Mouse (Mus musculus) hindbrain, embryonic 14.5 days (tissue): ENCODE results near the gene Hmx3. TPM values are rescaled to one million over a fixed set of nuclear protein-coding genes. Genes with fewer than 3 reads are reported as not detected.

Experiments
- ATAC-seq: fragments of 200-750 bp; cut with Nextera tagmentation; 2 replicates; pipeline ENCODE4 v1.8.0; 2017; ENCODE audit warnings: moderate number of reproducible peaks, mild to moderate bottlenecking, moderate TSS enrichment, moderate library complexity; ENCODE audit not compliant: low FRiP score
- DNase-seq: peaks from one replicate; pipeline ENCODE4 v3.0.0-alpha.2; 2015; ENCODE audit warnings: low spot score
- H3K27ac ChIP-seq: fragments of 300-500 bp; sonication (generic); 2 replicates; pipeline ENCODE4 v1.5.1; 2014; ENCODE audit warnings: mild to moderate bottlenecking, moderate library complexity
- H3K27me3 ChIP-seq: fragments of 300-500 bp; sonication (generic); 2 replicates; pipeline ENCODE4 v1.6.1; 2014; ENCODE audit warnings: mild to moderate bottlenecking, low read length, mixed read lengths; ENCODE audit not compliant: control insufficient read depth, insufficient read depth
- H3K36me3 ChIP-seq: fragments of 300-500 bp; sonication (generic); replicated peaks from 2 replicates; pipeline ENCODE4 v1.6.1; 2014; ENCODE audit not compliant: control insufficient read depth, insufficient read depth
- H3K4me1 ChIP-seq: fragments of 300-500 bp; sonication (generic); replicated peaks from 2 replicates; pipeline ENCODE4 v1.6.1; 2014; ENCODE audit warnings: antibody characterized with exemption, low read length, mixed read lengths; ENCODE audit not compliant: control insufficient read depth, insufficient read depth
- H3K4me2 ChIP-seq: fragments of 300-500 bp; sonication (generic); replicated peaks from 2 replicates; pipeline ENCODE4 v1.6.1; 2014; ENCODE audit warnings: mild to moderate bottlenecking, moderate library complexity
- H3K4me3 ChIP-seq: fragments of 300-500 bp; sonication (generic); replicated peaks from 2 replicates; pipeline ENCODE4 v1.5.1; 2014; ENCODE audit warnings: mild to moderate bottlenecking, low read length
- H3K9ac ChIP-seq: fragments of 300-500 bp; sonication (generic); 2 replicates; pipeline ENCODE4 v1.6.1; 2014
- H3K9me3 ChIP-seq: fragments of 300-500 bp; sonication (generic); 2 replicates; pipeline ENCODE4 v1.6.1; 2016; ENCODE audit warnings: low read length; ENCODE audit not compliant: control insufficient read depth
- WGBS: fragments of 180-500 bp; shearing (Covaris S2); extraction: QIAGEN DNeasy Blood & Tissue Kit; methylation state at CpG from one replicate; pipeline ENCODE4 v1.1.7; 2014; 5-methylcytosine and 5-hydroxymethylcytosine counted together
- polyA plus RNA-seq: library from polyadenylated mRNA; unstranded; fragments of >200 nt; fragmentation: Nextera tagmentation; extraction: Ambion mirVana; gene quantifications from 2 replicates; pipeline ENCODE4 v1.2.1, GENCODE M21; 2014

Gene Hmx3
- 1.5 and 1.8 TPM in 2 replicates for polyA plus RNA-seq

- H3K27me3 ChIP-seq = peaks cover 95% of the 10 kb centered on the region
- ATAC-seq (no peak), DNase-seq (peak; percentile 36)
- H3K4me2 ChIP-seq = peak within 1 kb of the TSS; percentile 49
- peak within 1 kb of the TSS; percentile 54 for H3K27ac ChIP-seq
- H3K9ac ChIP-seq = peak within 1 kb of the TSS; percentile 31; the same call in 1 of the 2 replicates
- WGBS = under 1% methylated on average over 57 of the region's 65 CpGs
- H3K4me3 ChIP-seq = peak within 1 kb of the TSS; percentile 25
- peaks cover 9% of the 10 kb centered on the region for H3K4me1 ChIP-seq
- no peaks in the 10 kb centered on the region for H3K9me3 ChIP-seq
- no peaks in the 10 kb centered on the region for H3K36me3 ChIP-seq
These were observed at the start of gene Hmx3 for GRCm38 (mm10) chr7:131542115-131542871. TSS of gene Hmx3 (plus strand) at chr7:131542867.

DNA sequence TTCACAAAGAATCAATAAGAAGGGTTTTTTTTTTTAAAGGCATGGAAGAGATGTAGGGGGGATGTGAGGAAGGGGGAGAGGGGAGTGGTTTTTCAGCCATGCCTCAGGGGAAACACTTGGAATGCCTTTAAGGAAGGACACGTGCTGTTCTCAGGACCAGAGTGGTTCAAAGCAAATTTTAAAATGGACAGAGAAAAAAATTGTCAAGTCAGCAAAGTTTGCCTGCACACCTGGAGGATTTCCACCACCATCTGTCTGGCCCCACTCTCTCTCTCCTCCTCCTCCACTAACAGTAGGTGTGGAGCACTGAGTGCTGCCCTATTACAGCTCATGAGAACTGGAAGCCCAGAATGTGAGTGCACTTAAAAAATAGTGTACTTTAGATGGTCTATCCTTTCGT is 38.9 kb upstream of the Hmx3 start:
- H3K27ac ChIP-seq = no peak overlapping the region
- ATAC-seq (no peak), DNase-seq (no peak)
- no peak overlapping the region for H3K4me3 ChIP-seq
- H3K9me3 ChIP-seq = no peaks in the 10 kb centered on the region
- no peaks in the 10 kb centered on the region for H3K27me3 ChIP-seq
- H3K9ac ChIP-seq = no peak overlapping the region
- WGBS = 83% methylated on average over 2 of the region's 2 CpGs
- no peaks in the 10 kb centered on the region for H3K4me1 ChIP-seq
- H3K4me2 ChIP-seq = no peak overlapping the region
- H3K36me3 ChIP-seq = no peaks in the 10 kb centered on the region

DNA sequence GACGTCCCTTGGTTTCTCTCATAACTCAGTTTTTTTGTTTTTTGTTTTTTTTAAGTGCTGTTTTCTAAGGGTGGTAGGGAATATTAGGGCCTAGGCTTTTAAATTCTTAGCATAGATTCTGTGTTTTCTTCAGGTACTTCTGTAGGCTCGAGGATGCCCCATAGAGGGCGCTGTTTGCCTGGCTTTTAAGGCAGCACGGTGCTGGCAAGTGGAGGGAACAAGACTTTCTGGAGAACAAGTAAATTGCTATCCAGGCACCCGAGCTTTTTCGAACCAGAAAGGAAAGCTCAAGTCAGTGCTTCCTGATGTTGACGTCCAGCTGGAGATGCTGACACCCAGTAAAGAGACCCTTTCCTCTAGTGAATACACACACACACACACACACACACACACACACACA is 2.7 kb upstream of the Hmx3 start:
- Histone ChIP-seq H3K9me3 (no peaks in the 10 kb centered on the region), H3K27me3 (peaks cover 81% of the 10 kb centered on the region), H3K27ac (no peak overlapping the region), H3K4me2 (0 out of 2 replicates have a peak overlapping the region, but pooled peaks have one; percentile 17), H3K9ac (no peak overlapping the region), H3K4me1 (peaks cover 9% of the 10 kb centered on the region), H3K36me3 (no peaks in the 10 kb centered on the region), H3K4me3 (no peak overlapping the region)
- peak; percentile 60; the same call in 1 of the 2 replicates for ATAC-seq
- WGBS = under 1% methylated on average over 7 of the region's 7 CpGs
- DNase-seq = peak; percentile 92

- under 1% methylated on average over 41 of the region's 41 CpGs for WGBS
- H3K36me3 ChIP-seq = no peaks in the 10 kb centered on the region
- H3K9ac ChIP-seq = peak overlapping the region; percentile 31; the same call in 1 of the 2 replicates
- peaks cover 95% of the 10 kb centered on the region for H3K27me3 ChIP-seq
- no peak overlapping the region for H3K27ac ChIP-seq
- peak overlapping the region; percentile 25 for H3K4me3 ChIP-seq
- H3K4me1 ChIP-seq = peaks cover 9% of the 10 kb centered on the region
- no peaks in the 10 kb centered on the region for H3K9me3 ChIP-seq
- DNase-seq = no peak
- no peak for ATAC-seq
- H3K4me2 ChIP-seq = peak overlapping the region; percentile 49
These were observed 1.2 kb upstream of the Hmx3 start for GRCm38 (mm10) chr7:131541184-131542114.

DNA sequence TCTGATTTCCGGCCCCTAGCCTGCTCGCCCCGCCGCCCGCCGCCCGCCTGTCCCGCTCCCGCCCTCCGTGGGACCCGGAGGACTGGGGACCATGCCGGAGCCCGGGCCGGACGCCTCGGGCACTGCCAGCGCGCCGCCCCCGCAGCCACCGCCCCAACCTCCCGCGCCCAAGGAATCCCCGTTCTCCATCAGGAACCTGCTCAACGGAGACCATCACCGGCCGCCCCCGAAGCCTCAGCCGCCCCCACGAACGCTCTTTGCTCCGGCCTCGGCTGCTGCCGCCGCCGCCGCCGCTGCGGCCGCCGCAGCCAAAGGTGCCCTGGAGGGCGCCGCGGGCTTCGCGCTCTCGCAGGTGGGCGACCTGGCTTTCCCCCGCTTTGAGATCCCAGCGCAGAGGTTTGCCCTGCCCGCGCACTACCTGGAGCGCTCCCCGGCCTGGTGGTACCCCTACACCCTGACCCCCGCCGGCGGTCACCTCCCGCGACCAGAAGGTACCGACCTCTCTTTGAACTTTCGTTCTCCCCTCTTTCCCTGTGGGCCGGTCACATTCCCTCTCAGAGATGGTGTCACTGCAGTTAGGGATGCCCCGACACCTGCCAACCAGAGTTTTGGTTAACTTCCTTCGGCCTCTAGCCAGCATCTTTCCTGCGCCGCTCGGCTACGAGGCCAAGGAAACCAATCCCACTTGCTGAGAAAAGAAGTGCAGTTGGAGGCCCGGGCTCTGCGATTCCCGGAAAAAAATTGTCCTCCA is 380 bp downstream of the Hmx3 start:
- WGBS = 1% methylated on average over 59 of the region's 71 CpGs
- Histone ChIP-seq H3K27me3 (peaks cover 95% of the 10 kb centered on the region), H3K36me3 (no peaks in the 10 kb centered on the region), H3K4me1 (peaks cover 9% of the 10 kb centered on the region), H3K9ac (peak overlapping the region; percentile 31; the same call in 1 of the 2 replicates), H3K9me3 (no peaks in the 10 kb centered on the region), H3K27ac (peak overlapping the region; percentile 54), H3K4me2 (peak overlapping the region; percentile 49), H3K4me3 (peak overlapping the region; percentile 25)
- DNase-seq (no peak), ATAC-seq (no peak)

GRCm38 (mm10) chr7:131543623-131544481 is 1.2 kb downstream of the Hmx3 start:
- under 1% methylated on average over 75 of the region's 75 CpGs for WGBS
- Histone ChIP-seq H3K4me2 (peak overlapping the region; percentile 49), H3K9me3 (no peaks in the 10 kb centered on the region), H3K4me3 (peak overlapping the region; percentile 25), H3K4me1 (peaks cover 9% of the 10 kb centered on the region), H3K27ac (no peak overlapping the region; the same call in 1 of the 2 replicates), H3K9ac (0 out of 2 replicates have a peak overlapping the region, but pooled peaks have one; percentile 31), H3K36me3 (no peaks in the 10 kb centered on the region), H3K27me3 (peaks cover 95% of the 10 kb centered on the region)
- DNase-seq (no peak), ATAC-seq (no peak)

GRCm38 (mm10) chr7:131544871-131545270 is 2.2 kb downstream of the Hmx3 start:
- Histone ChIP-seq H3K9ac (no peak overlapping the region), H3K27me3 (peaks cover 94% of the 10 kb centered on the region), H3K4me2 (no peak overlapping the region), H3K4me1 (peaks cover 9% of the 10 kb centered on the region), H3K9me3 (no peaks in the 10 kb centered on the region), H3K36me3 (no peaks in the 10 kb centered on the region), H3K27ac (no peak overlapping the region), H3K4me3 (peak overlapping the region; percentile 25; the same call in 1 of the 2 replicates)
- ATAC-seq (no peak), DNase-seq (no peak)
- 5% methylated on average over 5 of the region's 5 CpGs for whole genome bisulfite sequencing

DNA sequence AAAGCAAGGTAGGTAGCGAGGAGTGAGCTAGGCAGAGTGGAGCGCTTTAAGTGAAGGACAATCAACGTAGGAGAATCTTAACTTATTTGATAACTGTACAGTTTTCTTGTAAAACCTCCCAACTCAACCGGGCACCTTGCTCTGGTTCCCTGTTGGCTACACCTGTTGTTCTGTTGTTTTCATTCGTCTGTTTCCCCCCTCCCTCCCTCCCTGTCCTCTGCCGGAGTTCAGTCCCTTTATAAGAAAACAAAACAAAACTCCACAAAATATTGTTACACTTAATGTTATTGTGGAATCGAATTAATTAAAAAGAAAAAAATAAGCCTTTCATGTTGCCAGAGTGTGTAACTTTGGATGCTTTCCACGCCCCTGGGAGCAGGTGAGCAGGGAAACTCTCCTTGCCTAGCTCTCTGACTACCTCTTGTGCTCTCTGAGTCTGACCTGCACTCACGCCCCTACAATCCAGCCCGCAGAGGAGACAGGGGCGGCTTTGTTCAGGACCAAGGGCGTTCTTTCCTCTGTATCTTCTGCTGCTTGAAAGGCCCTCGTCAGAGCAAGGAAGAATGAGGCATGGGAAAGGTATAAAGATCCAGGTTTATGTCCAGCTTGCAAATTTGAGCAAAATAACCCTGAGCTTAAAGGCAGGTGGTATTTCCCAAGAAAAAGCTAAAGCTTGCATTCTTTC is 3.2 kb downstream of the Hmx3 start:
- Histone ChIP-seq H3K27me3 (peaks cover 94% of the 10 kb centered on the region), H3K4me3 (no peak overlapping the region), H3K4me1 (peaks cover 9% of the 10 kb centered on the region), H3K27ac (no peak overlapping the region), H3K9me3 (no peaks in the 10 kb centered on the region), H3K36me3 (no peaks in the 10 kb centered on the region), H3K9ac (no peak overlapping the region), H3K4me2 (0 out of 2 replicates have a peak overlapping the region, but pooled peaks have one; percentile 7)
- DNase-seq (no peak), ATAC-seq (no peak)
- WGBS = under 1% methylated on average over 13 of the region's 13 CpGs
